Mouse (Mus musculus) heart, postnatal 0 days (tissue): ENCODE measurements around the gene Xpnpep1.

Source experiments
- CTCF ChIP-seq: IDR thresholded peaks from 2 replicates; pipeline ENCODE4 v1.5.1; 2016; ENCODE audit warnings: antibody characterized with exemption, control low read depth, low read depth
- EP300 ChIP-seq: IDR thresholded peaks from 2 replicates; pipeline ENCODE4 v1.6.1; 2016; ENCODE audit warnings: antibody characterized with exemption, low read depth

GRCm38 (mm10) chr19:52991924-52992323 lies 48.1 kb downstream of the Xpnpep1 start:
- TF ChIP-seq CTCF: no peak
- TF ChIP-seq EP300: no peak
